Mouse (Mus musculus): Measurements from ENCODE around the gene Kif16b. TPM values are rescaled to one million over a fixed set of nuclear protein-coding genes. Genes with fewer than 3 reads are reported as not detected.

Gene Kif16b
- polyA plus RNA-seq, 1 experiment from 2014 or later = 5.2 TPM

GRCm38 (mm10) chr2:142891283-142891682 lies 10.0 kb downstream of the Kif16b start:
- H3K4me1 ChIP-seq = peaks cover 5% of the 10 kb centered on the region
- no peak for DNase-seq (ENCODE audit: low spot score)
- peak overlapping the region; percentile 49; the same call in 1 of the 2 replicates for H3K27ac ChIP-seq (replicated peaks)
- H3K36me3 ChIP-seq = no peaks in the 10 kb centered on the region
- H3K4me3 ChIP-seq = no peak overlapping the region
- no peaks in the 10 kb centered on the region for H3K9me3 ChIP-seq (replicated peaks)
- H3K27me3 ChIP-seq (ENCODE audit: low read depth, poor library complexity, severe bottlenecking) = no peaks in the 10 kb centered on the region
- WGBS = 89% methylated on average over 2 of the region's 2 CpGs

GRCm38 (mm10) chr2:142884456-142884855 lies 16.9 kb downstream of the Kif16b start:
- Histone ChIP-seq H3K9me3 (replicated peaks) (no peaks in the 10 kb centered on the region), H3K4me3 (no peak overlapping the region), H3K36me3 (no peaks in the 10 kb centered on the region), H3K27me3 (ENCODE audit: low read depth, poor library complexity, severe bottlenecking) (no peaks in the 10 kb centered on the region), H3K4me1 (peaks cover 28% of the 10 kb centered on the region), H3K27ac (replicated peaks) (no peak overlapping the region)
- no peak for DNase-seq (ENCODE audit: low spot score)
- WGBS = 95% methylated on average over 4 of the region's 4 CpGs

DNA sequence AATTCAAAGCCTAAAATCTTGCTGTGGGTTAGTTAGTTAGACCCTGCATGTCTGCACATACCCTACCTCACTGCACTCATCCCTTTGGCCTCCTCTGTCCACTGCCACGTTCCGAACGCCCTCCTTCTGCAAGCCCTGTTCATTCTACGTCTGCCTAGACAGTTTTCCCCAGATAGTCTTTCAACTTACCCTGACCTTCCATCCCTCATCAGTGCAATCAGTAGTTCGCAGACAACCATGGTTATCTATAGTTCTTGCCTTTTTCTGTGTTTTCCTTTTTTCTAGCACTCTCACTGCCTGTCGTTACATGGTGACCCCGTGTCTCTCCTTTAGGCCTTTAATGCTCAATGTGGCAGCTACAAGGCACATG lies 17.7 kb downstream of the Kif16b start:
- no peak for DNase-seq (ENCODE audit: low spot score)
- Histone ChIP-seq H3K9me3 (replicated peaks) (no peaks in the 10 kb centered on the region), H3K27ac (replicated peaks) (no peak overlapping the region), H3K27me3 (ENCODE audit: low read depth, poor library complexity, severe bottlenecking) (no peaks in the 10 kb centered on the region), H3K36me3 (no peaks in the 10 kb centered on the region), H3K4me3 (no peak overlapping the region), H3K4me1 (peaks cover 32% of the 10 kb centered on the region)
- 89% methylated on average over 7 of the region's 7 CpGs for WGBS

- Histone ChIP-seq H3K4me3 (no peak overlapping the region), H3K36me3 (no peaks in the 10 kb centered on the region), H3K4me1 (peaks cover 35% of the 10 kb centered on the region), H3K27ac (replicated peaks) (peak overlapping the region; percentile 30), H3K9me3 (replicated peaks) (no peaks in the 10 kb centered on the region), H3K27me3 (ENCODE audit: low read depth, poor library complexity, severe bottlenecking) (no peaks in the 10 kb centered on the region)
- 58% methylated on average over 7 of the region's 7 CpGs for WGBS
- DNase-seq (ENCODE audit: low spot score) = no peak
Observed at GRCm38 (mm10) chr2:142882871-142883624, 18.3 kb downstream of the Kif16b start.

GRCm38 (mm10) chr2:142882466-142882865 lies 18.9 kb downstream of the Kif16b start:
- DNase-seq (ENCODE audit: low spot score) = no peak
- Histone ChIP-seq H3K9me3 (replicated peaks) (no peaks in the 10 kb centered on the region), H3K36me3 (no peaks in the 10 kb centered on the region), H3K27ac (replicated peaks) (peak overlapping the region; percentile 30), H3K4me3 (no peak overlapping the region), H3K27me3 (ENCODE audit: low read depth, poor library complexity, severe bottlenecking) (no peaks in the 10 kb centered on the region), H3K4me1 (peaks cover 39% of the 10 kb centered on the region)
- WGBS = 48% methylated on average over 2 of the region's 2 CpGs

GRCm38 (mm10) chr2:142881177-142881576 lies 20.2 kb downstream of the Kif16b start:
- no peaks in the 10 kb centered on the region for H3K27me3 ChIP-seq (ENCODE audit: low read depth, poor library complexity, severe bottlenecking)
- no peaks in the 10 kb centered on the region for H3K36me3 ChIP-seq
- no peak overlapping the region for H3K27ac ChIP-seq (replicated peaks)
- H3K4me3 ChIP-seq = no peak overlapping the region
- WGBS = 67% methylated on average over 4 of the region's 4 CpGs
- no peak for DNase-seq (ENCODE audit: low spot score)
- peaks cover 39% of the 10 kb centered on the region for H3K4me1 ChIP-seq
- H3K9me3 ChIP-seq (replicated peaks) = no peaks in the 10 kb centered on the region

- DNase-seq (ENCODE audit: low spot score) = no peak
- 79% methylated on average over 8 of the region's 8 CpGs for WGBS
- H3K27ac ChIP-seq (replicated peaks) = no peak overlapping the region
Observed at GRCm38 (mm10) chr2:142879257-142879818, 22.0 kb downstream of the Kif16b start.

DNA sequence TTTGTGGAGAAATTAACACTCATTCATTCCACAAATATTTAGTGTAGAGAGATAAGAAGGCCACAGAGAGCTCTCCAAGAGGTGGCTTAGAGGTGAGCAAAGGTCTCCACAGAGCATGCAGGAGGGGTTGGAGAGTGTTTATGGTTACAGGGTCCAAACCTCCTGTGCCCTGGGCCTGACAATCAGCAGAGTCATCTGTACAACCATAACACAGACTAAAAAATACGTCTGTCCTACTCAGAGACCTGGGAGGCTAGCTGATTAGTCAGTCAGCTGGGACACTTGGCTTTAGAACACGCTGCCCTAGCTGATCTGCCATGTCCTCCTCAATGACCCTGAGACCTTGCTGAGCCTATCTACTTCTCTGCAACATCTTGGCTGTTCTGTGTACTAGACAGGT lies 24.7 kb downstream of the Kif16b start:
- H3K36me3 ChIP-seq = no peaks in the 10 kb centered on the region
- H3K4me1 ChIP-seq = peaks cover 24% of the 10 kb centered on the region
- H3K4me3 ChIP-seq = no peak overlapping the region
- no peak for DNase-seq (ENCODE audit: low spot score)
- WGBS = 72% methylated on average over 2 of the region's 2 CpGs
- H3K9me3 ChIP-seq (replicated peaks) = no peaks in the 10 kb centered on the region
- no peaks in the 10 kb centered on the region for H3K27me3 ChIP-seq (ENCODE audit: low read depth, poor library complexity, severe bottlenecking)
- no peak overlapping the region for H3K27ac ChIP-seq (replicated peaks)

More at GRCm38 (mm10) chr2:142879257-142879818, 22.0 kb downstream of the Kif16b start:
- Histone ChIP-seq H3K4me1 (peaks cover 42% of the 10 kb centered on the region), H3K36me3 (no peaks in the 10 kb centered on the region), H3K27me3 (ENCODE audit: low read depth, poor library complexity, severe bottlenecking) (no peaks in the 10 kb centered on the region), H3K9me3 (replicated peaks) (no peaks in the 10 kb centered on the region), H3K4me3 (no peak overlapping the region)

DNA sequence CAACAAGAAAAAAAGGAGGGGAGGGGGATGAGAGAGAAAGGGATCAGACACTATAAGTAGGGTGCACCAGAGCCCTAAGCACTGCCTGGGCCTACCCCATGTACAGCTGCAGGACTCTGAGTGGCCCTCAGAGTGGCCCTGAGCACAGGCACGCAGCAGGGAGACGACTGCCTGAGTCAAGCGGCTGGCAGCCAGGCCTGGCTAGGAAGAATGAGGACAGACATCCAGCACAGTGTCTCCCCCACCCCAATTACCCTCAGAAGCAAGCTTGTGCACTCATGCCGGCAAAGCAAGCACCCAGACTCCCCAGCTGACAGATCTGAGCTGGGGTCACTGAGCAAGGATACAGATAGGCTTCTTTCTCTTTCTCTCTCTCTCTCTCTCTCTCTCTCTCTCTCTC lies 25.4 kb downstream of the Kif16b start:
- H3K9me3 ChIP-seq (replicated peaks) = no peaks in the 10 kb centered on the region
- H3K4me1 ChIP-seq = peaks cover 23% of the 10 kb centered on the region
- no peaks in the 10 kb centered on the region for H3K36me3 ChIP-seq
- 59% methylated on average over 4 of the region's 4 CpGs for WGBS
- no peak for DNase-seq (ENCODE audit: low spot score)
- H3K27ac ChIP-seq (replicated peaks) = no peak overlapping the region
- H3K27me3 ChIP-seq (ENCODE audit: low read depth, poor library complexity, severe bottlenecking) = no peaks in the 10 kb centered on the region
- H3K4me3 ChIP-seq = no peak overlapping the region

DNA sequence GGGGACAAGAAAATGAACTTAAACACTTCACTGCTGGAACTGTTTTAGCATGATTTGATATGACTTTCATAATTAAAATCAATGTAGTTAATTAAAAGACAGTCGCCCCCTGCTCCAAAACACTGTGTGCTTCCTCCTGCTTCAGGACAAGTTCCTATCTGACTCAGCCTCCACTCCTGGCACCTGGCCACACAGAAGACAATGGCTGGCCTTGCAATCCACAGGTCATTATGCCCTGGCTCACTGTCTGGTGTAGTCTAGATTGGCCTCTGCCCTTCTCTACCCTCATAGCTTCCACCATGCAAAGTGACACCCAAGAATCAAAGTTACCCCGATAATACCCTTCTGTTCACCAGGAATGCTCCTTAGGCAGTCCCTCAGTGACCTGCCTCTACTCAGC lies 26.8 kb downstream of the Kif16b start:
- H3K4me1 ChIP-seq = peaks cover 15% of the 10 kb centered on the region
- WGBS = 94% methylated on average over 2 of the region's 2 CpGs
- no peaks in the 10 kb centered on the region for H3K36me3 ChIP-seq

DNA sequence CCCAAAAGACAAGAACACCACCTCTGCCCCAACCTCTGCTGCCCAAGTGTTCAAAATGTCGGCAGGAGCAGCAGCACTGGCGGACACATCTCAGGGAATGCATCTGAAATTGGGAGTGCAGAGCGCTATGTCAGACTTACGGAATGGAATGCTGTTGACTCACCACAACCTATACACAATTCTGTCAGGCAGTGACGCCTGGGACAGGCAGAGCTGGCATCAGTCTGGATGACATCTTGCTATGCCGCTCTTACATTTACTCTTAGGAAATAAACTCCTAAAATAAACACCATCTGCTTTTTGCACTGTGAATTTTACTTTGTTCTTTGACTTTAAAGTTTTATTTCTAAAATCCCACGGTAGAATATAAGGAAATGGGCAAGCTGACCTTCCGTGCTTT lies 31.3 kb downstream of the Kif16b start:
- H3K4me3 ChIP-seq = no peak overlapping the region
- 95% methylated on average over 8 of the region's 8 CpGs for WGBS
- no peaks in the 10 kb centered on the region for H3K9me3 ChIP-seq (replicated peaks)
- no peaks in the 10 kb centered on the region for H3K36me3 ChIP-seq
- DNase-seq (ENCODE audit: low spot score) = no peak
- no peaks in the 10 kb centered on the region for H3K27me3 ChIP-seq (ENCODE audit: low read depth, poor library complexity, severe bottlenecking)
- H3K4me1 ChIP-seq = no peaks in the 10 kb centered on the region
- no peak overlapping the region for H3K27ac ChIP-seq (replicated peaks)

More for the DNA sequence above, 26.8 kb downstream of the Kif16b start:
- Histone ChIP-seq H3K27me3 (ENCODE audit: low read depth, poor library complexity, severe bottlenecking) (no peaks in the 10 kb centered on the region), H3K9me3 (replicated peaks) (no peaks in the 10 kb centered on the region), H3K27ac (replicated peaks) (no peak overlapping the region), H3K4me3 (no peak overlapping the region)
- DNase-seq (ENCODE audit: low spot score) = no peak

- Histone ChIP-seq H3K9me3 (replicated peaks) (no peaks in the 10 kb centered on the region), H3K36me3 (no peaks in the 10 kb centered on the region), H3K27me3 (ENCODE audit: low read depth, poor library complexity, severe bottlenecking) (no peaks in the 10 kb centered on the region), H3K4me1 (no peaks in the 10 kb centered on the region), H3K27ac (replicated peaks) (no peak overlapping the region), H3K4me3 (no peak overlapping the region)
- no peak for DNase-seq (ENCODE audit: low spot score)
- 81% methylated on average over 2 of the region's 2 CpGs for WGBS
Observed at GRCm38 (mm10) chr2:142867481-142867880, 33.9 kb downstream of the Kif16b start.

DNA sequence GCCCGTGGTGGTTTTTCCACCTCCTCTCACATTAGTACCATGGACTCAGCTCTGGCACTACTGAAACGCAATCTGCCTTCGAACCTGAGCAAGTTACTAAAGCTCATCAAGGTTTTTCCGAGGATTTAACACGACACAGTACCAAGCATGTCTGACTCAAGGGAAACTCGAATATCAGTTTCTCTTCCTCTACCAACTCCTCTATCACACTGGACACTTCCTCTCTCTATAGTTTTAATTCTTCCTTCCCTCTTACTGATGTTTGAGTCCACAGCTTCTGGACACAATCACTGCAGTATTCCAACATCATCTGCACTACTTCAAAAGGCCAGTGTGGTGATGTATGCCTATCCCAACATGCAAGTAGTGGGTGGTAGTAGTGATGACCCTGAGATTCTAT lies 40.3 kb downstream of the Kif16b start:
- Histone ChIP-seq H3K27ac (replicated peaks) (no peak overlapping the region), H3K4me1 (no peaks in the 10 kb centered on the region), H3K36me3 (no peaks in the 10 kb centered on the region), H3K9me3 (replicated peaks) (no peaks in the 10 kb centered on the region), H3K4me3 (no peak overlapping the region), H3K27me3 (ENCODE audit: low read depth, poor library complexity, severe bottlenecking) (no peaks in the 10 kb centered on the region)
- DNase-seq (ENCODE audit: low spot score) = no peak
- WGBS = 88% methylated on average over 6 of the region's 6 CpGs
